ENCODE assay signal across 8 mouse cellular contexts in the genomic region with DNA sequence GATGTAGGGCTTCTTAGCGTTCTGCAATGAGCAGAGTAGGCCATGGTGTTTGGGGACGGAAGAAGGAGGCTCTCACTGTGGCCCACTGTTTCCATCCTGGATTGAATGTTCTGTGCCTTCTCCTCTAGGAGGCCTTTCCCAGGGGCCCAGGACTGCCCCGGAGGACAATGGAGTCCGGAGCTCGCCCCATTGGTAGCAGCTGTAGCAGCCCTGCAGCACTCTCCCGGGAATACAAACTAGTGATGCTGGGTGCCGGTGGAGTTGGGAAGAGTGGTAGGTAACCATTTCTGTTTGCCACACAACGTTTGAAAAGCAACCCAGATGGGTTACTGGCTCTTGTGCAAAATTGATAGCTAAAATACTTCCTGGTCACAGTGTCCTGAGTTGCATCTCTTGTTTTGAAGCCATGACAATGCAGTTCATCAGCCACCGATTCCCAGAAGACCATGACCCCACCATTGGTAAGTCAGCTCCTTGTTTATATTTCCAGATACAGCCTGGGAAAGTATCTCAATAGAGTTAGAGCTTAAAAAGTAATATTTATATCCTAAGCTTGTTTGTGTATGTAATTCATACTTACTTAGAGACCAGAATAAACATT. TPM values are rescaled to one million over a fixed set of nuclear protein-coding genes. Genes with fewer than 3 reads are reported as not detected.
DNase-seq lines count a peak whose midpoint lies in the region; ATAC-seq lines count a peak whose summit lies in the region.

No protein-coding gene starts in this region.

- peak; percentile 64; the same call in 1 of the 2 replicates for ATAC-seq in embryonic facial prominence, embryonic 15.5 days (ENCODE audit: insufficient number of reproducible peaks, low FRiP score, low TSS enrichment, low read depth)
- peak; percentile 74 for ATAC-seq in hindbrain, embryonic 14.5 days (ENCODE audit: low FRiP score)
- peak; percentile 72 for ATAC-seq in midbrain, embryonic 13.5 days

- 7% methylated on average over 9 of the region's 9 CpGs for WGBS in embryonic facial prominence, embryonic 15.5 days
- WGBS in hindbrain, embryonic 14.5 days = 4% methylated on average over 9 of the region's 9 CpGs
- WGBS in midbrain, embryonic 13.5 days = 6% methylated on average over 9 of the region's 9 CpGs

- peak overlapping the region; percentile 82 for H3K4me3 ChIP-seq in embryonic facial prominence, embryonic 15.5 days (replicated peaks)
- peak overlapping the region; percentile 49 for H3K4me3 ChIP-seq in hindbrain, embryonic 14.5 days (replicated peaks; ENCODE audit: low read length)
- H3K4me3 ChIP-seq in midbrain, embryonic 13.5 days (replicated peaks) = peak overlapping the region; percentile 60

- H3K36me3 ChIP-seq in embryonic facial prominence, embryonic 15.5 days = peaks cover 52% of the 10 kb centered on the region
- peaks cover 52% of the 10 kb centered on the region for H3K36me3 ChIP-seq in hindbrain, embryonic 14.5 days (replicated peaks; ENCODE audit: control insufficient read depth, insufficient read depth)
- H3K36me3 ChIP-seq in midbrain, embryonic 13.5 days = peaks cover 41% of the 10 kb centered on the region

- H3K9ac ChIP-seq in embryonic facial prominence, embryonic 15.5 days = peak overlapping the region; percentile 74
- peak overlapping the region; percentile 62 for H3K9ac ChIP-seq in hindbrain, embryonic 14.5 days
- H3K9ac ChIP-seq in midbrain, embryonic 13.5 days (replicated peaks) = peak overlapping the region; percentile 68

- no peaks in the 10 kb centered on the region for H3K9me3 ChIP-seq in embryonic facial prominence, embryonic 15.5 days (replicated peaks)
- H3K9me3 ChIP-seq in hindbrain, embryonic 14.5 days (ENCODE audit: control insufficient read depth, low read length) = no peaks in the 10 kb centered on the region
- H3K9me3 ChIP-seq in midbrain, embryonic 13.5 days = no peaks in the 10 kb centered on the region

- H3K4me2 ChIP-seq in embryonic facial prominence, embryonic 15.5 days (replicated peaks) = peak overlapping the region; percentile 81
- H3K4me2 ChIP-seq in hindbrain, embryonic 14.5 days (replicated peaks) = peak overlapping the region; percentile 86
- peak overlapping the region; percentile 74 for H3K4me2 ChIP-seq in midbrain, embryonic 13.5 days (replicated peaks)

- peak; percentile 33 for DNase-seq in layer of hippocampus, adult 11-12 months (ENCODE audit: low spot score)
- DNase-seq in layer of hippocampus, adult 18-20 months (ENCODE audit: low spot score in 2 of 2) = no peak
- peak; percentile 68 for DNase-seq in Muller cell, postnatal 12 days (ENCODE audit: inconsistent ontology term)
- no peak for DNase-seq in hindbrain, embryonic 14.5 days (ENCODE audit: low spot score)
- peak; percentile 48 for DNase-seq in liver
- no peak for DNase-seq in natural killer cell, adult 2 months (ENCODE audit: low spot score in 2 of 2)

- H3K4me1 ChIP-seq in embryonic facial prominence, embryonic 15.5 days = peaks cover 16% of the 10 kb centered on the region
- peaks cover 13% of the 10 kb centered on the region for H3K4me1 ChIP-seq in hindbrain, embryonic 14.5 days (replicated peaks; ENCODE audit: control insufficient read depth, insufficient read depth, low read length)
- peaks cover 26% of the 10 kb centered on the region for H3K4me1 ChIP-seq in midbrain, embryonic 13.5 days (replicated peaks)

- no peaks in the 10 kb centered on the region for H3K27me3 ChIP-seq in embryonic facial prominence, embryonic 15.5 days
- H3K27me3 ChIP-seq in hindbrain, embryonic 14.5 days (ENCODE audit: control insufficient read depth, insufficient read depth, low read length) = no peaks in the 10 kb centered on the region
- no peaks in the 10 kb centered on the region for H3K27me3 ChIP-seq in midbrain, embryonic 13.5 days

- H3K27ac ChIP-seq in embryonic facial prominence, embryonic 15.5 days (replicated peaks) = peak overlapping the region; percentile 82
- H3K27ac ChIP-seq in hindbrain, embryonic 14.5 days = peak overlapping the region; percentile 27
- peak overlapping the region; percentile 40; the same call in 1 of the 2 replicates for H3K27ac ChIP-seq in midbrain, embryonic 13.5 days

RNA-seq across cellular contexts. Expression of gene Rit1, which starts 0.7 kb away (rescaled TPM):
- 10 to 100 TPM; 37.7 to 43.0 TPM for total RNA-seq in layer of hippocampus, adult 18-20 months (2021)
- polyA plus RNA-seq in embryonic facial prominence, embryonic 15.5 days (2015; fragmentation: Nextera tagmentation; extraction: Ambion mirVana) = 68.3 and 71.6 TPM in 2 replicates
- polyA plus RNA-seq in hindbrain, embryonic 14.5 days (2014; fragmentation: Nextera tagmentation; extraction: Ambion mirVana) = 66.4 and 66.6 TPM in 2 replicates
- 51.1 and 52.1 TPM in 2 replicates for polyA plus RNA-seq in midbrain, embryonic 13.5 days (2015; fragmentation: Nextera tagmentation; extraction: Ambion mirVana)

RNA-seq across cellular contexts. Expression of gene Khdc4, which starts 31.7 kb away (rescaled TPM):
- 10 to 100 TPM; 49.3 to 59.6 TPM for total RNA-seq in layer of hippocampus, adult 18-20 months (2021)
- 78.6 and 91.4 TPM in 2 replicates for polyA plus RNA-seq in embryonic facial prominence, embryonic 15.5 days (2015; fragmentation: Nextera tagmentation; extraction: Ambion mirVana)
- polyA plus RNA-seq in hindbrain, embryonic 14.5 days (2014; fragmentation: Nextera tagmentation; extraction: Ambion mirVana) = 79.3 and 86.7 TPM in 2 replicates
- 102 and 105 TPM in 2 replicates for polyA plus RNA-seq in midbrain, embryonic 13.5 days (2015; fragmentation: Nextera tagmentation; extraction: Ambion mirVana)

RNA-seq across cellular contexts. Expression of gene Syt11, which starts 57.7 kb away (rescaled TPM):
- total RNA-seq in layer of hippocampus, adult 18-20 months (2021) = 100 to 1,000 TPM; 501 to 519 TPM
- polyA plus RNA-seq in embryonic facial prominence, embryonic 15.5 days (2015; fragmentation: Nextera tagmentation; extraction: Ambion mirVana) = 19.0 and 23.3 TPM in 2 replicates
- 207 and 233 TPM in 2 replicates for polyA plus RNA-seq in hindbrain, embryonic 14.5 days (2014; fragmentation: Nextera tagmentation; extraction: Ambion mirVana)
- polyA plus RNA-seq in midbrain, embryonic 13.5 days (2015; fragmentation: Nextera tagmentation; extraction: Ambion mirVana) = 200 and 211 TPM in 2 replicates

Comparison
In these comparisons a context has a peak if more than half of its experiments do, and no peak if none do; other contexts are left out.
1. DNase-seq: peak in layer of hippocampus, adult 11-12 months (single experiment), Muller cell, postnatal 12 days (single experiment) and liver (single experiment); none in layer of hippocampus, adult 18-20 months (0 of 2), hindbrain, embryonic 14.5 days (single experiment) and natural killer cell, adult 2 months (0 of 2).
2. H3K27ac ChIP-seq: peak in every context shown above with its lines; median percentile 82 in embryonic facial prominence, embryonic 15.5 days; 40 in midbrain, embryonic 13.5 days; 27 in hindbrain, embryonic 14.5 days.
3. Peak in every context shown above with its lines, with median percentiles within 50 percentile points of each other: ATAC-seq, H3K4me2 ChIP-seq, H3K4me3 ChIP-seq and H3K9ac ChIP-seq.